Mouse (Mus musculus): ENCODE measurements around the gene Itpk1.

- TF ChIP-seq EP300 (IDR thresholded peaks at IDR 0.05; ENCODE audit: insufficient read depth, low read depth, low read length) (no peak), CTCF (IDR thresholded peaks at IDR 0.05) (no peak), POLR2A (IDR thresholded peaks at IDR 0.05; ENCODE audit: insufficient read depth, low read depth, low read length) (no peak)
These were observed 79.0 kb downstream of the Itpk1 start for GRCm38 (mm10) chr12:102625717-102626116.
